Mouse (Mus musculus) G1E (cell line): ENCODE measurements at regions not wholly inside any gene's neighbourhood (a gene's known extent, or its start where the extent isn't known, plus 50 kb on each side); places are given as distances from the start of the nearest gene placed in this dataset.

Source experiments
- ATAC-seq: 2 replicates; pipeline ENCODE4 v1.8.0; 2016; ENCODE audit warnings: mild to moderate bottlenecking; ENCODE audit not compliant: insufficient number of reproducible peaks, poor library complexity, low FRiP score, severe bottlenecking; ENCODE audit errors: extremely low read depth
- DNase-seq: peaks from one replicate; pipeline ENCODE4 v3.0.0; 2012; ENCODE audit warnings: low spot score
- H3K27me3 ChIP-seq: 2 replicates; pipeline ENCODE4 v1.6.1; 2012; ENCODE audit warnings: mild to moderate bottlenecking, low read length, inconsistent platforms; ENCODE audit not compliant: insufficient read depth
- H3K36me3 ChIP-seq: replicated peaks from 2 replicates; pipeline ENCODE3; 2012; ENCODE audit warnings: mild to moderate bottlenecking, inconsistent platforms
- H3K4me1 ChIP-seq: 2 replicates; pipeline ENCODE4 v1.6.1; 2012; ENCODE audit warnings: low read depth, low read length, inconsistent platforms, mixed read lengths; ENCODE audit not compliant: insufficient read depth
- H3K4me3 ChIP-seq: 2 replicates; pipeline ENCODE4 v1.5.1; 2012; ENCODE audit warnings: low read depth, mild to moderate bottlenecking, inconsistent platforms, low read length, moderate library complexity, mixed read lengths
- H3K9me3 ChIP-seq: replicated peaks from 2 replicates; pipeline ENCODE4 v1.6.1; 2012; ENCODE audit warnings: inconsistent platforms
- CTCF ChIP-seq: IDR thresholded peaks from 2 replicates; pipeline ENCODE4 v1.5.1; 2012; ENCODE audit warnings: low read depth, low read length, inconsistent platforms, mixed read lengths
- GATA1 ChIP-seq: IDR thresholded peaks from 2 replicates; pipeline ENCODE4 v1.6.1; 2012; ENCODE audit warnings: borderline replicate concordance, low read length, inconsistent platforms, mixed read lengths
- GATA2 ChIP-seq: IDR thresholded peaks from 2 replicates; pipeline ENCODE4 v1.6.1; 2012; ENCODE audit warnings: low read depth, low read length, inconsistent platforms, borderline replicate concordance
- POLR2AphosphoS5 ChIP-seq: IDR thresholded peaks from 2 replicates; pipeline ENCODE4 v1.6.1; 2012; ENCODE audit warnings: low read depth, low read length, inconsistent platforms; ENCODE audit not compliant: insufficient replicate concordance
- TAL1 ChIP-seq: conservative IDR thresholded peaks from 2 replicates; pipeline ENCODE4 v1.6.1; 2012; ENCODE audit warnings: low read depth, low read length, inconsistent platforms, mixed read lengths

GRCm38 (mm10) chr17:87508582-87509253, 62.0 kb upstream of the Calm2 start:
- Histone ChIP-seq H3K4me3 (no peak overlapping the region), H3K9me3 (no peaks in the 10 kb centered on the region), H3K4me1 (peaks cover 24% of the 10 kb centered on the region), H3K36me3 (no peaks in the 10 kb centered on the region), H3K27me3 (no peaks in the 10 kb centered on the region; the same call in 1 of the 2 replicates)
- no peak for TF ChIP-seq CTCF
- DNase-seq: no peak
- peak; percentile 40; the same call in 1 of the 2 replicates for ATAC-seq

- ATAC-seq (no peak), DNase-seq (no peak)
- Histone ChIP-seq H3K27me3 (no peaks in the 10 kb centered on the region; the same call in 1 of the 2 replicates), H3K9me3 (no peaks in the 10 kb centered on the region), H3K4me3 (no peak overlapping the region), H3K4me1 (peaks cover 45% of the 10 kb centered on the region), H3K36me3 (no peaks in the 10 kb centered on the region)
- TF ChIP-seq CTCF: no peak
- TF ChIP-seq TAL1: no peak
- no peak for TF ChIP-seq GATA2
- TF ChIP-seq GATA1: no peak
- no peak for TF ChIP-seq POLR2AphosphoS5
These were observed 65.4 kb upstream of the Calm2 start for GRCm38 (mm10) chr17:87512000-87512611.

GRCm38 (mm10) chr17:87513822-87514221, 67.1 kb upstream of the Calm2 start:
- peaks cover 44% of the 10 kb centered on the region for H3K4me1 ChIP-seq
- DNase-seq (peak; percentile 64), ATAC-seq (peak; percentile 79)
- H3K4me3 ChIP-seq: peak overlapping the region; percentile 21; the same call in 1 of the 2 replicates
- H3K36me3 ChIP-seq: no peaks in the 10 kb centered on the region
- TF ChIP-seq CTCF: no peak
- TF ChIP-seq GATA1: no peak
- TF ChIP-seq POLR2AphosphoS5: no peak
- no peak for TF ChIP-seq GATA2
- no peak for TF ChIP-seq TAL1
- H3K27me3 ChIP-seq: peaks cover 7% of the 10 kb centered on the region; the same call in 1 of the 2 replicates
- no peaks in the 10 kb centered on the region for H3K9me3 ChIP-seq

- Histone ChIP-seq H3K36me3 (no peaks in the 10 kb centered on the region), H3K27me3 (peaks cover 10% of the 10 kb centered on the region), H3K9me3 (no peaks in the 10 kb centered on the region), H3K4me3 (no peak overlapping the region), H3K4me1 (peaks cover 42% of the 10 kb centered on the region)
- no peak for ATAC-seq
- no peak for DNase-seq
- TF ChIP-seq TAL1: no peak
These were observed 67.8 kb upstream of the Calm2 start for GRCm38 (mm10) chr17:87514366-87515126.

GRCm38 (mm10) chr17:87517258-87517657, 70.5 kb upstream of the Calm2 start:
- ATAC-seq (no peak), DNase-seq (no peak)
- no peak overlapping the region for H3K4me3 ChIP-seq
- H3K27me3 ChIP-seq: peaks cover 30% of the 10 kb centered on the region
- H3K9me3 ChIP-seq: no peaks in the 10 kb centered on the region
- no peaks in the 10 kb centered on the region for H3K36me3 ChIP-seq
- no peak for TF ChIP-seq CTCF
- peaks cover 42% of the 10 kb centered on the region for H3K4me1 ChIP-seq

- peaks cover 41% of the 10 kb centered on the region for H3K27me3 ChIP-seq
- no peaks in the 10 kb centered on the region for H3K9me3 ChIP-seq
- DNase-seq: no peak
- peaks cover 27% of the 10 kb centered on the region for H3K4me1 ChIP-seq
- H3K36me3 ChIP-seq: no peaks in the 10 kb centered on the region
- H3K4me3 ChIP-seq: no peak overlapping the region
- no peak for TF ChIP-seq TAL1
- TF ChIP-seq GATA1: no peak
- TF ChIP-seq POLR2AphosphoS5: no peak
- no peak for TF ChIP-seq GATA2
- no peak for TF ChIP-seq CTCF
- ATAC-seq: no peak
These were observed 72.7 kb upstream of the Calm2 start for GRCm38 (mm10) chr17:87519454-87519853.

GRCm38 (mm10) chr17:87520841-87521240, 74.1 kb upstream of the Calm2 start:
- no peaks in the 10 kb centered on the region for H3K9me3 ChIP-seq
- DNase-seq: no peak
- no peak overlapping the region for H3K4me3 ChIP-seq
- TF ChIP-seq TAL1 (no peak), POLR2AphosphoS5 (no peak), CTCF (no peak), GATA2 (no peak), GATA1 (no peak)
- no peaks in the 10 kb centered on the region for H3K36me3 ChIP-seq
- no peak for ATAC-seq
- H3K27me3 ChIP-seq: peaks cover 44% of the 10 kb centered on the region
- peaks cover 23% of the 10 kb centered on the region for H3K4me1 ChIP-seq
